Mouse (Mus musculus): ENCODE results near the gene Snhg11. TPM values are rescaled to one million over a fixed set of nuclear protein-coding genes. Genes with fewer than 3 reads are reported as not detected.

Gene Snhg11
- polyA plus RNA-seq, 1 experiment, result not detected

GRCm38 (mm10) chr2:158367654-158368053, 7.8 kb upstream of the Snhg11 start:
- no peaks in the 10 kb centered on the region for H3K27me3 ChIP-seq (ENCODE audit: control insufficient read depth)
- no peaks in the 10 kb centered on the region for H3K9me3 ChIP-seq (ENCODE audit: control insufficient read depth, low read length)
- H3K4me3 ChIP-seq (replicated peaks), result no peak overlapping the region
- H3K36me3 ChIP-seq (ENCODE audit: control insufficient read depth), result no peaks in the 10 kb centered on the region
- peaks cover 2% of the 10 kb centered on the region; the same call in 1 of the 2 replicates for H3K4me1 ChIP-seq (ENCODE audit: control insufficient read depth)
- no peak for TF ChIP-seq TAL1 (IDR thresholded peaks at IDR 0.05; ENCODE audit: low read length)
- TF ChIP-seq GATA1 (IDR thresholded peaks at IDR 0.05; ENCODE audit: low read length), result no peak

GRCm38 (mm10) chr2:158368313-158368712, 7.1 kb upstream of the Snhg11 start:
- Histone ChIP-seq H3K27me3 (ENCODE audit: control insufficient read depth) (peaks cover under 1% of the 10 kb centered on the region), H3K4me1 (ENCODE audit: control insufficient read depth) (peaks cover 2% of the 10 kb centered on the region; the same call in 1 of the 2 replicates), H3K4me3 (replicated peaks) (no peak overlapping the region), H3K9me3 (ENCODE audit: control insufficient read depth, low read length) (no peaks in the 10 kb centered on the region), H3K36me3 (ENCODE audit: control insufficient read depth) (no peaks in the 10 kb centered on the region)
- no peak for TF ChIP-seq GATA1 (IDR thresholded peaks at IDR 0.05; ENCODE audit: low read length)
- no peak for TF ChIP-seq TAL1 (IDR thresholded peaks at IDR 0.05; ENCODE audit: low read length)

- peaks cover 2% of the 10 kb centered on the region; the same call in 1 of the 2 replicates for H3K4me1 ChIP-seq (ENCODE audit: control insufficient read depth)
- no peaks in the 10 kb centered on the region for H3K9me3 ChIP-seq (ENCODE audit: control insufficient read depth, low read length)
- H3K4me3 ChIP-seq (replicated peaks), result no peak overlapping the region
- H3K27me3 ChIP-seq (ENCODE audit: control insufficient read depth), result peaks cover 13% of the 10 kb centered on the region
- TF ChIP-seq GATA1 (IDR thresholded peaks at IDR 0.05; ENCODE audit: low read length), result no peak
- no peak for TF ChIP-seq TAL1 (IDR thresholded peaks at IDR 0.05; ENCODE audit: low read length)
- H3K36me3 ChIP-seq (ENCODE audit: control insufficient read depth), result no peaks in the 10 kb centered on the region
Measured at GRCm38 (mm10) chr2:158369474-158370172, 5.8 kb upstream of the Snhg11 start.

- Histone ChIP-seq H3K27me3 (ENCODE audit: control insufficient read depth) (peaks cover 19% of the 10 kb centered on the region), H3K4me3 (replicated peaks) (no peak overlapping the region), H3K36me3 (ENCODE audit: control insufficient read depth) (no peaks in the 10 kb centered on the region), H3K4me1 (ENCODE audit: control insufficient read depth) (peaks cover 2% of the 10 kb centered on the region; the same call in 1 of the 2 replicates), H3K9me3 (ENCODE audit: control insufficient read depth, low read length) (no peaks in the 10 kb centered on the region)
- TF ChIP-seq GATA1 (IDR thresholded peaks at IDR 0.05; ENCODE audit: low read length) (no peak), TAL1 (IDR thresholded peaks at IDR 0.05; ENCODE audit: low read length) (no peak)
Measured at GRCm38 (mm10) chr2:158370173-158370550, 5.3 kb upstream of the Snhg11 start.

GRCm38 (mm10) chr2:158373061-158373460, 2.4 kb upstream of the Snhg11 start:
- Histone ChIP-seq H3K4me3 (replicated peaks) (no peak overlapping the region), H3K4me1 (ENCODE audit: control insufficient read depth) (no peaks in the 10 kb centered on the region; the same call in 1 of the 2 replicates), H3K36me3 (ENCODE audit: control insufficient read depth) (no peaks in the 10 kb centered on the region), H3K9me3 (ENCODE audit: control insufficient read depth, low read length) (no peaks in the 10 kb centered on the region), H3K27me3 (ENCODE audit: control insufficient read depth) (peaks cover 43% of the 10 kb centered on the region)
- TF ChIP-seq TAL1 (IDR thresholded peaks at IDR 0.05; ENCODE audit: low read length) (no peak), GATA1 (IDR thresholded peaks at IDR 0.05; ENCODE audit: low read length) (no peak)

- peaks cover 47% of the 10 kb centered on the region for H3K27me3 ChIP-seq (ENCODE audit: control insufficient read depth)
- H3K4me3 ChIP-seq (replicated peaks), result no peak overlapping the region
- no peaks in the 10 kb centered on the region; the same call in 1 of the 2 replicates for H3K4me1 ChIP-seq (ENCODE audit: control insufficient read depth)
- TF ChIP-seq GATA1 (IDR thresholded peaks at IDR 0.05; ENCODE audit: low read length) (no peak), TAL1 (IDR thresholded peaks at IDR 0.05; ENCODE audit: low read length) (no peak)
- no peaks in the 10 kb centered on the region for H3K36me3 ChIP-seq (ENCODE audit: control insufficient read depth)
- H3K9me3 ChIP-seq (ENCODE audit: control insufficient read depth, low read length), result no peaks in the 10 kb centered on the region
Measured at GRCm38 (mm10) chr2:158373516-158373915, 1.9 kb upstream of the Snhg11 start.

GRCm38 (mm10) chr2:158376123-158376687, 767 bp downstream of the Snhg11 start:
- H3K4me3 ChIP-seq (replicated peaks), result no peak overlapping the region
- no peaks in the 10 kb centered on the region for H3K9me3 ChIP-seq (ENCODE audit: control insufficient read depth, low read length)
- H3K36me3 ChIP-seq (ENCODE audit: control insufficient read depth), result no peaks in the 10 kb centered on the region
- TF ChIP-seq GATA1 (IDR thresholded peaks at IDR 0.05; ENCODE audit: low read length), result no peak
- H3K4me1 ChIP-seq (ENCODE audit: control insufficient read depth), result no peaks in the 10 kb centered on the region; the same call in 1 of the 2 replicates
- peaks cover 47% of the 10 kb centered on the region for H3K27me3 ChIP-seq (ENCODE audit: control insufficient read depth)

- no peaks in the 10 kb centered on the region for H3K9me3 ChIP-seq (ENCODE audit: control insufficient read depth, low read length)
- no peak for TF ChIP-seq TAL1 (IDR thresholded peaks at IDR 0.05; ENCODE audit: low read length)
- no peak for TF ChIP-seq GATA1 (IDR thresholded peaks at IDR 0.05; ENCODE audit: low read length)
- H3K27me3 ChIP-seq (ENCODE audit: control insufficient read depth), result peaks cover 47% of the 10 kb centered on the region
- H3K4me3 ChIP-seq (replicated peaks), result no peak overlapping the region
- H3K36me3 ChIP-seq (ENCODE audit: control insufficient read depth), result no peaks in the 10 kb centered on the region
- H3K4me1 ChIP-seq (ENCODE audit: control insufficient read depth), result no peaks in the 10 kb centered on the region; the same call in 1 of the 2 replicates
Measured at GRCm38 (mm10) chr2:158376798-158377197, 1.4 kb downstream of the Snhg11 start.

GRCm38 (mm10) chr2:158377811-158378210, 2.4 kb downstream of the Snhg11 start:
- no peak overlapping the region for H3K4me3 ChIP-seq (replicated peaks)
- no peak for TF ChIP-seq GATA1 (IDR thresholded peaks at IDR 0.05; ENCODE audit: low read length)
- no peak for TF ChIP-seq TAL1 (IDR thresholded peaks at IDR 0.05; ENCODE audit: low read length)
- H3K36me3 ChIP-seq (ENCODE audit: control insufficient read depth), result no peaks in the 10 kb centered on the region
- H3K4me1 ChIP-seq (ENCODE audit: control insufficient read depth), result no peaks in the 10 kb centered on the region; the same call in 1 of the 2 replicates
- no peaks in the 10 kb centered on the region for H3K9me3 ChIP-seq (ENCODE audit: control insufficient read depth, low read length)
- peaks cover 47% of the 10 kb centered on the region for H3K27me3 ChIP-seq (ENCODE audit: control insufficient read depth)
